Mouse (Mus musculus): ENCODE data around the gene Zfp385c.

Gene Zfp385c

DNA sequence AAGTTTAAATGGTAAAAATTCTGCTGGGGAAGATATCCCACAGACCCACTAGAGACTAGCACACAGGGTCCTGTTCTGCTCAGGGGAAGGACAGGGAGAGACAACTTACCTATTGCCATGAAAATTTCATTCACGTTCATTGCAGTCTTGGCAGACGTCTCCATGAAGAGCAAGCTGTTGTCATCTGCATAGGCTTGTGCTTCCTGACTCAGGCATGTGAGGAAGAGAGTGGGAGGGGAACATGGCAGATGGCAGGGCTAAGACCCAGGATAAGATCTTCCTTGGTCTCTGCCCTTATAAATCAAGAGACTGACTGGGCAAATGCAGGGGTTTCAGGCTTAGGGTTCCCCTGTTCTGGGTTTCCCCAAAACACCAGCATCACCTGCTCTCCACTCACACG is 24.4 kb upstream of the Zfp385c start:
- no peak for DNase-seq

- no peak for DNase-seq
Observed at GRCm38 (mm10) chr11:100714948-100715347, 22.7 kb upstream of the Zfp385c start.

DNA sequence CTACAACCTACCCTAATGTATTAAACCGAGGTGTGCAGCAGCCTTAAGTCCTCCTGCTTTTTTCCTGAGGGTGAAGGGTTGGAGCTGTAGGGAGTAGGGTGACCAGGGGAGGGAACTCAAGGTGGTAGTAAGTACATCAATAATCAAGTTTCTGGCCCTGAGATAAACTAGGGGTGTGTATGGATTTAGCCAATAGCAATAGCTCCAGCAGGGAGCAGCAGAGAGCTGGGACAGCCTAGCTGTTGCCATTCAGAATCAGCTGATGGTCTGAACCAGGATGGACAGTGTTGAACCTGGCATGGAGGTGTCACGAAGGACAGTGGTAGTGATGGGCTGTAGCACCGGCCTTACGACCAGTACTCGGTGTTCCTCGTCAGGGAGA is 22.3 kb upstream of the Zfp385c start:
- DNase-seq = peak; percentile 79

DNA sequence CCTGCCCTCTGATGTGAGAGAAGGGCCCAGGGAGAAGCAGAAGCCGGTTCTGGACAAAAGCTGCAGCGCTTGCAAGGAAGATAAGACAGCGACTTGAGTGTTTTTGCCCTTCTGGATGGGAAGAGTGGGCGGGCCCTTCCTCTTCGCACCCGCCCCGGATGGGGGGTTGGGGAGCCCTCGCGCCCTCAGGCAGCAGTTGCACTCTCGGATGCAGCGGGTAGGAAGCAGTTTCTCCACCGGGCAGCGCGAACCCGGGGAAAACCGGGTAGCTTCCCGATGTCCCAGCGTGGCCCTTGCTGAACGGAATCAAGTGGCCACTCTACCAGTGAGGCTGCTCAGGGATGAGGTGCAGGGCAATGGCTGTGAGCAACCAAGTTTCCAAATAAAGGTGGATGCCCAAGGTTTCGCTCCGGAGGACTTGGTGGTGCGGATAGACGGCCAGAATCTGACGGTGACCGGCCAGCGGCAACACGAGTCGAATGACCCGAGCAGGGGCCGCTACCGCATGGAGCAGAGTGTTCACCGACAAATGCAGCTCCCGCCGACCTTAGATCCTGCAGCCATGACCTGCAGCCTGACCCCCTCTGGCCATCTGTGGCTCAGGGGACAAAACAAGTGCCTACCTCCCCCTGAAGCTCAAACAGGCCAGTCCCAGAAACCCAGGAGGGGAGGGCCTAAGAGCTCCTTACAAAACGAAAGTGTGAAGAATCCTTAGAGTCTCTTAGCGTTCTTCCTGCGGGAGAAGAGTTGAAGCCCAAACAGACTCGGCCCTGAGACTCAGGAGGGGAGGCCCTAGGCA is 21.7 kb upstream of the Zfp385c start, which contains the start of gene Hspb9:
Hspb9 (plus strand) TSS at position 116 of the 799 bp plus-strand sequence.
- peak; percentile 91 for DNase-seq

- DNase-seq = no peak
Observed at GRCm38 (mm10) chr11:100713174-100713573, 20.9 kb upstream of the Zfp385c start.

DNA sequence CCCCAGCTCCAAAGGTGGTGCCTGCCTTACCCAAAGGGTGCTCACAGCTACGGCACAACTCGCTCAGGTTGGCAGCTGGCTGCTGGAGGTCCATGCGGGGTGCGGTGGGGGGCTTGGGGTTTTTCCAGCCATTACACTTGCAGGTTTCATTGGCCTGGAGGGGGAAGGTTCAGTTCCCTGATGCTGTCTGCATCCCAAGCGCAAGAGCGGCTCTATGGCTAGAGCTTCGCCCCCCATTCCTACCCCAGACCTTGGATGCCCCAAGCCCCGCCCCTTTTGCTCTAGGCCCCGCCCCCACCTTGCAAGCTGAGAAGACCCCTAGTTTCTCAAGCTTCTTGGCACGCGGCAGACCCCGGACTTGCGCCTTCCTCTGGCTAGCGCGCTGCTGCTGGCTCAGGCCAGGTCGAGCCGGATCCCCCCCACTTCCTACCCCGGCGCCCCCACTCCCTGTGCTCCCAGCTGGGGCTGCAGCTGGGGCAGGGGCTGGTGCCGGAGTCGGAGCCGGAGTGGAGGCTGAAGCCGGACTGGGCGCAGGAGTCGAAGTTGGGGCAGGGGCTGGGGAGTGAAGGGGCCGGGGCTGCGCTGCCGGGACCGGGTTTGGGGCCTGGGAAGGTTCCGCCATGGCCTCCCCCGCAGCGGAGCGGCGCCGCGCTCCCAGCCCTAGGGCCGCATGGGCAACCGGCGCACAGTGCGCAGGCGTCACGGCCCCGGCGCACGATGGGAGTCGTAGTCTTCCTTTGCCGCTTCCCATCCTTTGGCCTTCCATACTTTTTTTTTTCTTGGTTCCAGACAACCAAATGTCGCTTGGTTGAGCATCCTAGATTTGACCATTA is 19.7 kb upstream of the Zfp385c start, which contains the start of gene Kat2a:
Kat2a (minus strand) TSS at position 683 of the 833 bp plus-strand sequence.
- DNase-seq = peak; percentile 78

DNA sequence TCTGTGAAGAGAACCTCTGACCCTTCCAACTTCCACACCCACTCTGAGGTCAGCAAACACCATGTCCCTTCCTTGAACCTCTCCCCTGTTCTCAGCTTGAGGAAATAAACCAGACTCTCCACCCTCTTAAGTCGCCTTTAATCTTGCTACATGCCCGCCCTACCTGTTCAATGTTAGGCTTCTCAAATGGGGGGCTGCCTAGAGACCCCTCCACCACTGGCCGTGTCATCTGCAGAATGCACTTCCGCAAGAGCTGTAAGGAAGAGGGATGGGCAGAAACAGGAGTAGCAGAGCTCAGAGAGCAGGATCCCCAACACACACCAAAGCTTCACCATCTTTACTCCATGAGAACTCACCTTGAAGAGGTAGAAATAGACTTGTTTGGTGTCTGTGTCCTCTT is 18.7 kb upstream of the Zfp385c start:
- DNase-seq = no peak

DNA sequence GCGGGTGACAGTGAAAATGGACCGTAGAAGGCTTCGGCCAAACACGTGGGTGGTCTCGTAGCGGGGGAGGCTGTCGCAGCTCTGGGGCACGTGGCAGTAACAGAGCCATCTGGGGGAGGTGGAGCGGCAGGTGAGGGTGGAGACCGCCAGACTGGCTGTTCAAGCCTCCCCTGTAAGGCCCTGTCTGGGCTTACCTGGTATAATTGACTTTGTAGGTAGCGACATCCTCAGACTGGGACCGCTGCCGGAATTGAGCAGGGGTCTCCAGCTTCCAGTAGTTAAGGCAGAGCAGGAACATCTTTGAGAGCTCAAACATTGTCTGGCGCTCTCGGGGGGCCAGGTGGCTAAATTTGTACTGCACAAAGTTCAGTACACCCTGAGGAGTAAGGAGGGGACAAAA is 18.3 kb upstream of the Zfp385c start:
- no peak for DNase-seq

DNA sequence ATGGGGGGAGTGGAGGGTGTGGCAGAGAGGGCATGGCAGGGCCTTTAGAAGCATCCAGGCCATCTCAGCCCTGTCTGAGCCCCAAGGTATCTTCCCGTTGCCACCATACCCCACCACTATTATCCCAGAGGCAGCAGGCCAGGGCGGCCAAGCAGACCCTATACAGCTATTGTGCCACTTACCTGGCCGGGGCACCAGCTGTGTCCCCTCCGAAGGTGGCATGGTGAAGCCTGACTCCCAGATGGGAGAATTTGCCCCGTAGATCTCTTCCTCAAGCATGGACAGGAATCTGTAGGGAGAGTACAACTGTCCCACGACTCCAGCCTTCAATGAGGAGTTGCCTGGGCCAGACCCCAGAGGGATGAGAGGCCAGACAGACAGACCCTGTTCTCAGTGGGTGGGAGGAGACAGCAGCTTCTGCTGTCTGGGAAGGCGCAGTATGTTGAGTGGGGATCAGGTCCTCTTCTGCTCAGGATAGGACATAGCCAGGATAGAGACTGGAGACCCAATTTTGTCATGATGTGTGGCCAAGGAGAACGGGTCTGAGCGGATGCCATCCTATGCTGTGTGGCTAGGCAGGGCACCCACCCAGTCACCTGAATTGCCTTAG is 17.1 kb upstream of the Zfp385c start:
- DNase-seq = no peak

- DNase-seq = no peak
Observed at GRCm38 (mm10) chr11:100705095-100705747, 13.0 kb upstream of the Zfp385c start.

- DNase-seq = peak; percentile 13
Observed at GRCm38 (mm10) chr11:100703851-100704531, 11.7 kb upstream of the Zfp385c start, which contains the start of gene Dhx58. Dhx58 (minus strand) TSS chr11:100704271.

GRCm38 (mm10) chr11:100703366-100703765 is 11.1 kb upstream of the Zfp385c start:
- no peak for DNase-seq

GRCm38 (mm10) chr11:100702906-100703305 is 10.7 kb upstream of the Zfp385c start:
- no peak for DNase-seq

GRCm38 (mm10) chr11:100702081-100702851 is 10.0 kb upstream of the Zfp385c start:
- DNase-seq = peak; percentile 68

DNA sequence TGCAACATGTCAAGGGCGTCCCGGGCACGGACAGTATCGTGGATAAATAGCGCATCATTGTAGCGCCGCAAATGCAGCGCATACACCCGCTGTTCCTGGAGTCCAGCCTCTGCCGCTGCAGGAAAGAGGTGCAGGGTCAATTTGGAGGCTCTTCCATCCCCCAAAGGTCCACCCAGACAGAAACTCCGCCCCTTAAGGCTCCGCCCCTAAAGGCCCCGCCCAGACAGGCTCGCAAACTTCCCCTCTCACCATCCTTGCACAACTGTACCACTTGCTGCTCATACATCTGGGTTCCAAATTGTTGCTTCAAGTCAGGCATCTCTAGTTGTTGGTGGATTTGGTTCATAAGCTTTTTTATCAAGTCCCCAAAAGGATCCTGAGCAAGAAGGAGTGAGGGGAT is 9.0 kb upstream of the Zfp385c start:
- DNase-seq = peak; percentile 54

DNA sequence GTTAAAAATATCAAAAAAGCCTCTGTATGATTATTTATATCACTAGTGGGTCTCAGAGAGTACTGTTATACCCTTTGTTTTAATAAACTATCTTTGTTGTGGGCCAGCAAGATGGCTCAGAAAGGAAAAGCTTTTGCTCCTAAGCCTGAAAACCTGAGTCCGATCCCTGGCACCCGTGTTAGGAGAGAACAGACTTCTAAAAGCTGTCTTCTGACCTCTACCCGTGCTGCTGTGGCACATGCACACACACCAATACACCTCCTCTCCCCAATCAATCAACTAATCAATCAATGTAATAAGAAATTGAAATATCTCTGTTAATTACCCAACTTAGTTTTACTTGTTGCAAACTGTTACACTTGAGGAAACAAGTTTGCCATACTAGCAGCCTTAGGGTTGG is 8.5 kb upstream of the Zfp385c start:
- DNase-seq = no peak

DNA sequence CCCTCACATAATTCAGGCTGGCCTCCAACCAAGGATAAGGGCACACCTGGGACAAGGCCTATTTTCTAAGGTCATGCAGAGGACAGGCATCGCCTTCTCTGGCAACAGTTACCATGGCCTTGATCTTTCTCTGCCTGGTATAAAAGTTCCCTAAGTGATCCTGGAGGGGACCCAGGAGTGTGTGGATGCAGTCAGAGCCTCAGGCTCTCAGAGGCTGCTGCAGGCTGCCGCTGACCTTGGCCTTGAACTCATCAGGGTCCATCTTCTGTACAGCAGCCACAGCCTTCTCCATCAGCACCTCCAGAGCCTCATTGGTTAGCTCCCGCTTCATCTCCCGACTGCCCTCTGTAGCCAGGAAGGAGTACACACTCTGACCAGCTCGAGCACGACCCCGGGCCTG is 5.7 kb upstream of the Zfp385c start:
- DNase-seq = no peak

DNA sequence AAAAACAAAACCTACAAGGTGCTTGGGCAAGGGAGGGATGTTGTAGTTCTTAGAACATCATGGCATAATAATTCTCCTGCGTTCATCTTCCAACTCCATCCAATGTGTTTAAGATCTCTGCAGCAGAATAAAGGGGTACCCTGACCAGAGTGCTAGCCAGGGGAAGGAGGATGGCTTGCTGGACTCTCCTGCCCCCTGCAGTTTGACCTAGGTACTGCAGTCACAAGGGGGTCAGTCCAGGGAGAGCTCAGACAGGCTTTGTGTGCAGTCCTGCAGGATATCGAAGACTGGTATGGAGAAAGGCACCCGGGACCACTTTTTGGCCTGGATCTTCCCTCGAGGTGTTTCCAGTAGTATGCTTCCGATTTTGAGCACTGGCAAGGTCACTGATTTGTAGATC is 2.7 kb upstream of the Zfp385c start:
- peak; percentile 79 for DNase-seq

DNA sequence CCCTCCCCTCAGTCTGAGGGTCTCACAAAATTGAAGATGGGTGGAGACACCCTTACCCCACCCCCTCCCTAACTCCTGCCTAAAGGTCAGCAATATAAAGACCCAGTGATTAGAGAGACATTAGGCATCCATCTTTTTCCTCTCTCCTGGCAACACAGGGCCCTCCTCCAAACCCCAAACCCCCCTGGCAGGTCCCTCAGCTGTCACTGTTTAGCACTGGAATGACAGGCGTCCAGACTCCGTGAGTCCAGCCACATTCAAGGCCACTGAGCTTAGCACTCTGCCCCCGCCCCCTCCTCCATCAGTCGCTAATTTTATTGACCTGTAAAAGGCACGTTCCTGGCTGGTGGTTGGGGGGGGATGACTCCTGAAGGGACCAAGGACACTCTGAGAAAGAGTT is 899 bp upstream of the Zfp385c start:
- DNase-seq = no peak

GRCm38 (mm10) chr11:100690389-100690788 is 1.9 kb downstream of the Zfp385c start:
- DNase-seq = no peak

GRCm38 (mm10) chr11:100688443-100688842 is 3.8 kb downstream of the Zfp385c start:
- DNase-seq = no peak
